Mouse (Mus musculus) liver, embryonic 12.5 days (tissue): ENCODE measurements around the gene Abcd4. TPM values are rescaled to one million over a fixed set of nuclear protein-coding genes. Genes with fewer than 3 reads are reported as not detected.
A peak's percentile ranks its signal among the peaks of the same experiment; 100 is the strongest.

Experiments
- ATAC-seq: fragments of 200-750 bp; cut with Nextera tagmentation; 2 replicates; pipeline ENCODE4 v1.8.0; 2017; ENCODE audit warnings: moderate number of reproducible peaks, mild to moderate bottlenecking, moderate library complexity
- H3K27ac ChIP-seq: fragments of 300-500 bp; sonication (generic); 2 replicates; pipeline ENCODE4 v1.5.1; 2016; ENCODE audit warnings: mild to moderate bottlenecking
- H3K27me3 ChIP-seq: fragments of 300-500 bp; sonication (generic); replicated peaks from 2 replicates; pipeline ENCODE4 v1.6.1; 2016; ENCODE audit warnings: mild to moderate bottlenecking, moderate library complexity
- H3K36me3 ChIP-seq: fragments of 300-500 bp; sonication (generic); 2 replicates; pipeline ENCODE4 v1.6.1; 2016; ENCODE audit warnings: mild to moderate bottlenecking, moderate library complexity
- H3K4me1 ChIP-seq: fragments of 300-500 bp; sonication (generic); 2 replicates; pipeline ENCODE4 v1.6.1; 2016
- H3K4me2 ChIP-seq: fragments of 300-500 bp; sonication (generic); 2 replicates; pipeline ENCODE4 v1.6.1; 2016; ENCODE audit warnings: mild to moderate bottlenecking, moderate library complexity
- H3K4me3 ChIP-seq: fragments of 300-500 bp; sonication (generic); 2 replicates; pipeline ENCODE4 v1.5.1; 2016; ENCODE audit warnings: mild to moderate bottlenecking, moderate library complexity
- H3K9ac ChIP-seq: fragments of 300-500 bp; sonication (generic); 2 replicates; pipeline ENCODE4 v1.6.1; 2016; ENCODE audit warnings: mild to moderate bottlenecking, moderate library complexity
- H3K9me3 ChIP-seq: fragments of 300-500 bp; sonication (generic); replicated peaks from 2 replicates; pipeline ENCODE4 v1.6.1; 2016; ENCODE audit warnings: mild to moderate bottlenecking, moderate library complexity
- WGBS: fragments of 180-500 bp; shearing (Covaris S2); methylation state at CpG from one replicate; pipeline ENCODE4 v1.1.7; 2016; ENCODE audit not compliant: insufficient replicate concordance; 5-methylcytosine and 5-hydroxymethylcytosine counted together
- polyA plus RNA-seq: library from polyadenylated mRNA; unstranded; fragments of >200 nt; fragmentation: Nextera tagmentation; extraction: Ambion mirVana; gene quantifications from 2 replicates; pipeline ENCODE4 v1.2.1, GENCODE M21; 2016

Gene Abcd4
- 5.6 and 5.9 TPM in 2 replicates for polyA plus RNA-seq

DNA sequence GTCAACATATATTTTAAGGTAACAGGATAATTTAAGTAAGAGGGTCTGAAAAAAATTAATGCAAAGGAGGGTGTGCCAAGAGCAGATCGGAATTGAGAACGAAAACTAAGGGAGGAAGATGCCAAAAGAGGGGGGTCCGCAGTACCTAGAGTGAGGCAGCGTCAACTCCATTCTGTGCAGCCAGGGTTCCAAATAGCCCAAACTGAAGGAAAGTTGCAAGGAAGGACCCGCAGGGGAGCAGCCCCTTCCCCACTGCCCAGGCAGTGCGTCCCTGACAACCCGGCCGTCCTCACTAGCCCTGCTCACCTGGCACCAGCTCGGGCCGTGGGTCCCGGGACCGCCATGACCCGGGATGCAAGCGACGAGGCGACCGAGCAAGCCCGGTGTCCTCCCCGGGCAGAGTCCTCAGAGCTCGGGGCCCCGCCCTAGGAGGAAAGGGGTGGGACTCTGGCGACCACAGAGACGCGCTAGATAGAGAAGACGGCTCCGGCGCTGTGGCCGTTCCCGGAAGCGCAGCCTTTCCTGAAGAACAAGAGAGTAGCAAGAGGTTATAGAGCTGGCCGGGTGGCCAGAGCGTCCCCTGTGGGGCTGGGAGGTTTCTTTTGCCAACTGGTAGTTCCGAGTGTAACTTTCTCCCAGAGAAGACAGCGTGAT lies at the start of gene Abcd4:
Abcd4 (minus strand) TSS at position 437 of the 654 bp plus-strand sequence.
- no peaks in the 10 kb centered on the region for H3K9me3 ChIP-seq
- peak within 1 kb of the TSS; percentile 66 for H3K4me3 ChIP-seq
- 0 out of 2 replicates have a peak, but pooled peaks cover 4% of the 10 kb centered on the region for H3K36me3 ChIP-seq
- WGBS = under 1% methylated on average over 34 of the region's 34 CpGs
- H3K4me1 ChIP-seq = peaks cover 7% of the 10 kb centered on the region
- peak within 1 kb of the TSS; percentile 80 for H3K9ac ChIP-seq
- ATAC-seq = peak; percentile 99
- peak within 1 kb of the TSS; percentile 57; the same call in 1 of the 2 replicates for H3K27ac ChIP-seq
- no peaks in the 10 kb centered on the region for H3K27me3 ChIP-seq
- peak within 1 kb of the TSS; percentile 87 for H3K4me2 ChIP-seq

- Histone ChIP-seq H3K4me2 (no peak overlapping the region), H3K4me1 (peaks cover 8% of the 10 kb centered on the region), H3K27me3 (peaks cover 24% of the 10 kb centered on the region), H3K9me3 (no peaks in the 10 kb centered on the region), H3K27ac (no peak overlapping the region), H3K36me3 (no peaks in the 10 kb centered on the region), H3K4me3 (no peak overlapping the region), H3K9ac (no peak overlapping the region)
- ATAC-seq = no peak
- WGBS = 27% methylated on average over 3 of the region's 3 CpGs
These were observed 36.7 kb upstream of the Abcd4 start for GRCm38 (mm10) chr12:84653912-84654311.

DNA sequence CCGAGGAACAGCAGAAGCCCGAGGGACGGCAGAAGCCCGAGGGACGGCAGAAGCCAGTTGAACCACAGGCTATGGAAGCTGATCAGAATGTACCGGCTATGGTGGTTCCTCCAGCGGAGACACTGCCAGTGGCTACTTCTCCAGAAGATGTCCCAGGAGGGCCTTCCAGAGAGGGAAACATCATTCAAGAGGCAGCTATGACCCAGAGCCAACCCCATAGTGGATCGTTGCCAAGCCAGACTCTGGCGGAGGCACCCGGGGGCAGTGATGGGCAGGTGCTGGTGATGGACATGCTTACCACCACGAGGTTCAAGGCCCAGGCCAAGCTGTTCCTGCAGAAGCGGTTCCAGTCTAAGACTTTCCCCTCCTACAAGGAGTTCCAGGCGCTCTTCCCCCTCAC lies 33.0 kb upstream of the Abcd4 start:
- Histone ChIP-seq H3K27me3 (peaks cover 25% of the 10 kb centered on the region), H3K9ac (no peak overlapping the region), H3K4me3 (no peak overlapping the region), H3K4me2 (no peak overlapping the region), H3K27ac (no peak overlapping the region), H3K9me3 (no peaks in the 10 kb centered on the region), H3K36me3 (no peaks in the 10 kb centered on the region), H3K4me1 (peaks cover 8% of the 10 kb centered on the region)
- ATAC-seq = no peak
- 80% methylated on average over 13 of the region's 13 CpGs for WGBS

DNA sequence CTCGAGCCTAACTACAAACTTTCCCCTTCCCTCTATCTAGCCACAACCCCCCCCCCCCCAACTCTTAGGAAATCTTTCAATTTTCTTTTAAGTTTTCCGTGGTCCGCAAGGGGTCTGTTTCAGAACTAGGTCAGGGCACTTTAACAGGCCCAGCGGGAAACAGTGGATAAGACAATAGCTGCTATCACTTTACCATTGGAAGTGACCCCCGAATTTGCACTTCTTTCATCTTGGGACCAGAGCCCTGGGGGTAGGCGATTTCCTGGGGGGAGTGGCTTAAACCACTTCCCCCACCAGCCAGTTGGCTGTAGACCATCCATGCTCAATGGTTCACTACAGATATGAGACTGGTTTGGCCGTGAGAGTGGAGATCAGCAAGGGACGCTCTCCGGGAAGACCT lies 23.4 kb upstream of the Abcd4 start, which contains the start of gene Vrtn:
Vrtn (plus strand) TSS at position 366 of the 400 bp plus-strand sequence.
- no peak within 1 kb of the TSS for H3K9ac ChIP-seq
- H3K4me3 ChIP-seq = no peak within 1 kb of the TSS
- H3K27me3 ChIP-seq = peaks cover 61% of the 10 kb centered on the region
- peak within 1 kb of the TSS; percentile 14; the same call in 1 of the 2 replicates for H3K4me2 ChIP-seq
- ATAC-seq = no peak
- H3K4me1 ChIP-seq = no peaks in the 10 kb centered on the region; the same call in 1 of the 2 replicates
- no peaks in the 10 kb centered on the region for H3K36me3 ChIP-seq
- no peak within 1 kb of the TSS for H3K27ac ChIP-seq
- no peaks in the 10 kb centered on the region for H3K9me3 ChIP-seq
- 3% methylated on average over 9 of the region's 9 CpGs for WGBS

DNA sequence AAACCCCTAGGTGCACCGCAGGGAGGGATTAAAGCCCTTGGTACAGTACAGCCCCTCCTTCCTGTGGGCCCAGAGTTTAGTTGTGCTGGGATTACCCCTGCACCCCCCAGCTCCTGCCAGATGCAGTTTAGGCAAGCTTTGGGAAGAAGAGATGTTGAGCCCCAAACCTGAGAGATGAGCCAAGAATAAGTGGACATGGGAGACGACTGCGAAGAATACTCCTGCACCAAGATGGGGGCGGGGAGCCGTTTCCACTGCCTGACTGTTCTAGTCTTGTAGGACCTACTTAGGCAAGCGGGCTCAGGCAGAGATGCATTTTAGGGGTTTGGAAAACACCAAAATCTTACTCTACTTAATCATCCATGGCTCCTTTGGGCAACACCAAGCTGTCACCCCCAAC lies 23.0 kb upstream of the Abcd4 start:
- WGBS = 14% methylated on average over 6 of the region's 6 CpGs
- no peak for ATAC-seq
- H3K27me3 ChIP-seq = peaks cover 59% of the 10 kb centered on the region

GRCm38 (mm10) chr12:84631867-84632266 lies 14.7 kb upstream of the Abcd4 start:
- peaks cover 24% of the 10 kb centered on the region; the same call in 1 of the 2 replicates for H3K27me3 ChIP-seq
- ATAC-seq = no peak
- H3K9me3 ChIP-seq = no peaks in the 10 kb centered on the region
- no peak overlapping the region for H3K4me2 ChIP-seq
- H3K4me1 ChIP-seq = no peaks in the 10 kb centered on the region
- H3K36me3 ChIP-seq = no peaks in the 10 kb centered on the region
- H3K4me3 ChIP-seq = no peak overlapping the region
- WGBS = 44% methylated on average over 3 of the region's 3 CpGs
- H3K27ac ChIP-seq = no peak overlapping the region
- no peak overlapping the region for H3K9ac ChIP-seq

More for the DNA sequence above, 23.0 kb upstream of the Abcd4 start:
- Histone ChIP-seq H3K4me2 (no peak overlapping the region), H3K36me3 (no peaks in the 10 kb centered on the region), H3K4me1 (no peaks in the 10 kb centered on the region; the same call in 1 of the 2 replicates), H3K4me3 (no peak overlapping the region), H3K27ac (no peak overlapping the region), H3K9ac (no peak overlapping the region), H3K9me3 (no peaks in the 10 kb centered on the region)

- no peak overlapping the region for H3K4me2 ChIP-seq
- no peak overlapping the region for H3K9ac ChIP-seq
- 15% methylated on average over 9 of the region's 9 CpGs for WGBS
- no peak overlapping the region for H3K27ac ChIP-seq
- H3K9me3 ChIP-seq = no peaks in the 10 kb centered on the region
- no peak overlapping the region for H3K4me3 ChIP-seq
- H3K36me3 ChIP-seq = no peaks in the 10 kb centered on the region
- H3K27me3 ChIP-seq = peaks cover 42% of the 10 kb centered on the region
- no peak for ATAC-seq
- H3K4me1 ChIP-seq = no peaks in the 10 kb centered on the region
These were observed 7.9 kb upstream of the Abcd4 start for GRCm38 (mm10) chr12:84625116-84625515.

GRCm38 (mm10) chr12:84624601-84625000 lies 7.4 kb upstream of the Abcd4 start:
- Histone ChIP-seq H3K36me3 (no peaks in the 10 kb centered on the region), H3K9me3 (no peaks in the 10 kb centered on the region), H3K9ac (no peak overlapping the region), H3K4me1 (no peaks in the 10 kb centered on the region), H3K27ac (no peak overlapping the region), H3K27me3 (peaks cover 40% of the 10 kb centered on the region), H3K4me2 (no peak overlapping the region), H3K4me3 (no peak overlapping the region)
- WGBS = 24% methylated on average over 8 of the region's 8 CpGs
- no peak for ATAC-seq

DNA sequence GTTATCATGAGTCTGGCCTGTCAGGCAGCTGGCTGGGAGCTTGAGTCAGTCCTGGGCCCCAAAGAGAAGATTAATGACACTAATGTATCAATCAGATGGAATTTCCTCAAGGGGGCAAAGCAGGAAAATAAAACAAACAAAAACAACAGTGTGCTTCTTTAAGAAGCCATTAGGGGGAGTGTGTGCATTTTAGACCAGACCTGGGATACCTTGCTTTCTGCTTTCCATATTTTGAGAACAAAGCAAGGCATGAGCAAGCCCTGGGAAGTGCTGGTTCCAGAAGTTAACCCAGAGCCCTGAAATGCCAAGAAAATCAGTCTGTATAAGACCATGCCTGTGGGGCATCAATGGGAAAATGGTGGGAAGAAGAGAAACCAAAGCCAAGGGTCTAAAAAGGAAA lies 3.8 kb upstream of the Abcd4 start:
- Histone ChIP-seq H3K4me1 (peaks cover 7% of the 10 kb centered on the region), H3K27me3 (peaks cover 32% of the 10 kb centered on the region), H3K9me3 (no peaks in the 10 kb centered on the region), H3K27ac (no peak overlapping the region), H3K36me3 (no peaks in the 10 kb centered on the region), H3K4me3 (no peak overlapping the region), H3K4me2 (no peak overlapping the region), H3K9ac (no peak overlapping the region)
- no peak for ATAC-seq

- H3K9ac ChIP-seq = peak overlapping the region; percentile 80
- no peaks in the 10 kb centered on the region for H3K9me3 ChIP-seq
- H3K36me3 ChIP-seq = 0 out of 2 replicates have a peak, but pooled peaks cover 4% of the 10 kb centered on the region
- H3K27me3 ChIP-seq = 0 out of 2 replicates have a peak, but pooled peaks cover 1% of the 10 kb centered on the region
- H3K4me1 ChIP-seq = peaks cover 7% of the 10 kb centered on the region
- WGBS = 9% methylated on average over 10 of the region's 10 CpGs
- H3K4me2 ChIP-seq = peak overlapping the region; percentile 87
- peak overlapping the region; percentile 66 for H3K4me3 ChIP-seq
- peak overlapping the region; percentile 57; the same call in 1 of the 2 replicates for H3K27ac ChIP-seq
- peak; percentile 51 for ATAC-seq
These were observed 450 bp upstream of the Abcd4 start for GRCm38 (mm10) chr12:84617663-84618062.

- no peaks in the 10 kb centered on the region for H3K27me3 ChIP-seq
- H3K4me1 ChIP-seq = peaks cover 7% of the 10 kb centered on the region
- ATAC-seq = no peak
- H3K27ac ChIP-seq = no peak overlapping the region
- no peak overlapping the region for H3K9ac ChIP-seq
- no peak overlapping the region for H3K4me2 ChIP-seq
- no peak overlapping the region for H3K4me3 ChIP-seq
- H3K9me3 ChIP-seq = no peaks in the 10 kb centered on the region
- 54% methylated on average over 7 of the region's 7 CpGs for WGBS
- H3K36me3 ChIP-seq = 0 out of 2 replicates have a peak, but pooled peaks cover 4% of the 10 kb centered on the region
These were observed 2.7 kb downstream of the Abcd4 start for GRCm38 (mm10) chr12:84614524-84614923.

DNA sequence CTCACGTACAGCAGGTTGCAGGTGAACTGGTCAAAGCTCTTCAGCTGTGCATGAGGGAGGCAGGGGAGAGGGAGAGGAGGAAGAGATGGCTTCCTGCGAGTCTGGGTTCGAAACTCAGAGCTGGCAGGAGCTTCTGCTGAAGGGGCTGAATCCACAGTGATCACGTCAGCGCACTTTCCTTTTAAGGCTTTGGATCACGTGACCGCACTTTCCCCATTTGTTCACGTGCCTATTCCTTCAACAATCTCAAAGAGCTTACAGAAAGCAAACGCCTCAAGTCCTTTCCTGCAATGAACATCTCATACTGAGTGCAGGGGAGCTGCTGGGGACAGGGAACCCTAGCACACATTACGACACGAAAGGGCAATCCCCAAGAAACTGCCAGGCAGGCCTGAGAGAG lies 3.2 kb downstream of the Abcd4 start:
- ATAC-seq = no peak
- no peak overlapping the region for H3K9ac ChIP-seq

More for the DNA sequence above, 3.2 kb downstream of the Abcd4 start:
- 74% methylated on average over 11 of the region's 11 CpGs for WGBS
- Histone ChIP-seq H3K4me3 (no peak overlapping the region), H3K27ac (no peak overlapping the region), H3K4me2 (no peak overlapping the region), H3K36me3 (0 out of 2 replicates have a peak, but pooled peaks cover 4% of the 10 kb centered on the region), H3K27me3 (no peaks in the 10 kb centered on the region), H3K4me1 (peaks cover 7% of the 10 kb centered on the region), H3K9me3 (no peaks in the 10 kb centered on the region)
